Mouse (Mus musculus): ENCODE results near the gene Tmem254c. TPM values are rescaled to one million over a fixed set of nuclear protein-coding genes. Genes with fewer than 3 reads are reported as not detected.
"Not testable (repeated sequence)": the region's sequence is repeated elsewhere in the genome, so short reads cannot be mapped to it uniquely, and the experiment has no call there.

Tmem254c gene
- 0.03 and 0.07 TPM in 2 replicates for polyA plus RNA-seq (2012)

DNA sequence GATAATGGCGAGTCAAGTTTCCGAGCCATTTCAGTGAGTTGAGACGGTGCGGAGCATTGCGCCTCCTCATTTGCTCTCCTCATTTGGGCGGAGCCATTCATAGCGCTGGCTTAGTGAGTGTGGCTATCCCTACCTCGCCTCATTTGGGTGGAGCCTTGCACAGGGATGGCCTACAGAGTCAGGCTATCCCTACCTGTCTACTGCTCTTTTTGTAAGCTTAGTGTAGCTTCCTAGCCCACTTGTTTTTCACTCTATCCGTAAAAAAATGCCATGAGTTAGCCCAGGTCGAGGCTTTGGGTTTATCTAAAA is at the start of gene Tmem254c:
Gene Tmem254c (minus strand): TSS at position 31 of the 309 bp plus-strand sequence.
- not testable (repeated sequence) for H3K27me3 ChIP-seq (ENCODE audit: control insufficient read depth); H3K4me1 ChIP-seq (ENCODE audit: control insufficient read depth); H3K36me3 ChIP-seq (ENCODE audit: control insufficient read depth); H3K4me3 ChIP-seq (replicated peaks); H3K9me3 ChIP-seq (ENCODE audit: control insufficient read depth, low read length)

DNA sequence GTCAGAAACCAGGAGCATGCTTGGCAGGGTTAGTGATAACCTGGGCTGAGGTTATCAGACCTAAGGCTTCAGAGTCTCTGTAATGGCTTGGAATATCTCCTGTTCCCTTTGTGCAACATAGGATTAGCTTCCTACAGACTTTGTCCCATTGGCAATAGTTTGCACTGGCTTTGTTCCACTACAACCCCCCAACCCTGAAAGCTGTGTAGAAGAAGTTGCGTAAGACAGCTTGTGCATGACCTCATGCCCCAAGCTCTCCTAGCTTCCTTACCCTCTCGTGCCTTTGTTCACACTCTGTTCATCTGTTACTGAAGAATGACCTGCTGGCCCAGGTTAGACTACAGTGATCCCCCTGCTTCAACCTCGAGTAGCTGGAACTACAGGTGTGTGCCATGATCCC is 30.5 kb upstream of the Tmem254c start:
- H3K4me3 ChIP-seq (replicated peaks); H3K27me3 ChIP-seq (ENCODE audit: control insufficient read depth); H3K9me3 ChIP-seq (ENCODE audit: control insufficient read depth, low read length); H3K4me1 ChIP-seq (ENCODE audit: control insufficient read depth); H3K36me3 ChIP-seq (ENCODE audit: control insufficient read depth): not testable (repeated sequence)

DNA sequence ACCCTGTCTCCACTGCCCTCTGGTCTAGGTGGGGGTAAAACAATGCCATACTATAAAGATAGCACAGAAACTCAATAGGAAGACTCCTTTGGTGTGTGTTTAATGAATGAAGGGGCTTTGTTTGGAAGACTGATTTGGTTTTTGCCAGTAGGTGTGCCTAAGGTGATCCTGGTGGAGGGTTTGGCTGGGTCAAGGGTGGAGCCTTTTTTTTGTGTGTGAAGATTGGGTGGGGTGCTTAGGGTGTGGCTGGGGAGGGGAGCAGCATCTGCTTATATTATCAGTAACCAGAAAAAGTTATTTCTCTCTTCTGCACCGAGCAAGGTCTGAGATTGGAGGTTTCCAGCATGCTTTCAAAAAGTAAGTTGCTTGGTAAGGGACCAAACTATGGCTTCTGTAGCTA is 14.8 kb upstream of the Tmem254c start, which contains the start of gene Cphx3:
Gene Cphx3 (plus strand): TSS at position 301 of the 400 bp plus-strand sequence.
- not testable (repeated sequence) for H3K27me3 ChIP-seq (ENCODE audit: control insufficient read depth); H3K4me3 ChIP-seq (replicated peaks); H3K9me3 ChIP-seq (ENCODE audit: control insufficient read depth, low read length); H3K36me3 ChIP-seq (ENCODE audit: control insufficient read depth); H3K4me1 ChIP-seq (ENCODE audit: control insufficient read depth)

- H3K4me1 ChIP-seq (ENCODE audit: control insufficient read depth); H3K36me3 ChIP-seq (ENCODE audit: control insufficient read depth); H3K27me3 ChIP-seq (ENCODE audit: control insufficient read depth); H3K9me3 ChIP-seq (ENCODE audit: control insufficient read depth, low read length); H3K4me3 ChIP-seq (replicated peaks): not testable (repeated sequence)
Observed at GRCm38 (mm10) chr14:26081216-26081615, 14.1 kb upstream of the Tmem254c start, which contains the start of gene Cphx2. Cphx2 (plus strand) TSS chr14:26081516.

- not testable (repeated sequence) for H3K4me3 ChIP-seq (replicated peaks); H3K9me3 ChIP-seq (ENCODE audit: control insufficient read depth, low read length); H3K4me1 ChIP-seq (ENCODE audit: control insufficient read depth); H3K36me3 ChIP-seq (ENCODE audit: control insufficient read depth); H3K27me3 ChIP-seq (ENCODE audit: control insufficient read depth)
Observed at GRCm38 (mm10) chr14:26076620-26077390, 9.7 kb upstream of the Tmem254c start.

GRCm38 (mm10) chr14:26066574-26067324 is 406 bp downstream of the Tmem254c start:
- not testable (repeated sequence) for H3K4me3 ChIP-seq (replicated peaks); H3K4me1 ChIP-seq (ENCODE audit: control insufficient read depth); H3K9me3 ChIP-seq (ENCODE audit: control insufficient read depth, low read length); H3K36me3 ChIP-seq (ENCODE audit: control insufficient read depth); H3K27me3 ChIP-seq (ENCODE audit: control insufficient read depth)

DNA sequence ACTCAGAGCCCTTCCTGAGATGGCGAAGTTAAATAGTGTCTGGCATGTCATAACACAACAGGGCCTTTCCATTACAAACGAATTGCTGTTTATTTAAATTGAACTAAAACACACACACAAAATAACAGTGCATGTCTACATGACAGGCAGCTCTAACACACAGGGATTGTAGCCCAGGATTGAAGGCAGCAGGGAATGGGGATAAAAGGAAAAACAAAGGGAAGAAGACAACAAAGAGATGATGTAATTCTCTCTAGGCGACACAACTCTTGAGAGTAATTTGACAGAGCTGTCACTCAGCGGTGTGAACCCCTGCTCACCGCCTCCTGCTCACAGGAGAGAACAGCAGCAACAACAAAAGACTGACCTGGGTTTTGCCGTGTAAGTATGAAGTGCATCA is 7.8 kb downstream of the Tmem254c start:
- H3K4me1 ChIP-seq (ENCODE audit: control insufficient read depth); H3K9me3 ChIP-seq (ENCODE audit: control insufficient read depth, low read length); H3K27me3 ChIP-seq (ENCODE audit: control insufficient read depth); H3K36me3 ChIP-seq (ENCODE audit: control insufficient read depth); H3K4me3 ChIP-seq (replicated peaks): not testable (repeated sequence)

DNA sequence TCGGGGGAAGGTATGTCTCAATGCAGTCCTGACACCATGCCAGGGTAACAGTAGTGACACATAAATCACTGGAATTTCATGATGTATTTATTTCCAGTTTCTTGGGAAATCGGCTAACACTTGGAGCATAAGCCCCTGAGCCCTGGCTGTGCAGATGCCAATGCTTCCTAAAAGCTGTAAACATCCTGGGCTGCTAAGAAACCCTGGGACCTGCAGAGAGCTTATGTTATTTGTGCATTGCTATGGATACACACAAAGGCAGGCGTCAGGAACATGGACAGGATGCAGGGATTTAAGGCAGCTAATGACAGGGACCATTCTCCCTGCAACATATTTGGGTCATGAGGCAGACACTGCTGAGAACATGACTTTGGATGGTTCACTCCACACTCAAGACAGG is 9.0 kb downstream of the Tmem254c start:
- not testable (repeated sequence) for H3K9me3 ChIP-seq (ENCODE audit: control insufficient read depth, low read length); H3K4me3 ChIP-seq (replicated peaks); H3K27me3 ChIP-seq (ENCODE audit: control insufficient read depth); H3K4me1 ChIP-seq (ENCODE audit: control insufficient read depth); H3K36me3 ChIP-seq (ENCODE audit: control insufficient read depth)

- not testable (repeated sequence) for H3K4me1 ChIP-seq (ENCODE audit: control insufficient read depth); H3K9me3 ChIP-seq (ENCODE audit: control insufficient read depth, low read length); H3K36me3 ChIP-seq (ENCODE audit: control insufficient read depth); H3K27me3 ChIP-seq (ENCODE audit: control insufficient read depth); H3K4me3 ChIP-seq (replicated peaks)
Observed at GRCm38 (mm10) chr14:26048767-26049166, 18.4 kb downstream of the Tmem254c start.

- not testable (repeated sequence) for H3K4me3 ChIP-seq (replicated peaks); H3K4me1 ChIP-seq (ENCODE audit: control insufficient read depth); H3K9me3 ChIP-seq (ENCODE audit: control insufficient read depth, low read length); H3K36me3 ChIP-seq (ENCODE audit: control insufficient read depth); H3K27me3 ChIP-seq (ENCODE audit: control insufficient read depth)
Observed at GRCm38 (mm10) chr14:26047026-26047425, 20.1 kb downstream of the Tmem254c start.

- not testable (repeated sequence) for H3K9me3 ChIP-seq (ENCODE audit: control insufficient read depth, low read length); H3K36me3 ChIP-seq (ENCODE audit: control insufficient read depth); H3K4me1 ChIP-seq (ENCODE audit: control insufficient read depth); H3K27me3 ChIP-seq (ENCODE audit: control insufficient read depth); H3K4me3 ChIP-seq (replicated peaks)
Observed at GRCm38 (mm10) chr14:26045007-26045406, 22.1 kb downstream of the Tmem254c start.

DNA sequence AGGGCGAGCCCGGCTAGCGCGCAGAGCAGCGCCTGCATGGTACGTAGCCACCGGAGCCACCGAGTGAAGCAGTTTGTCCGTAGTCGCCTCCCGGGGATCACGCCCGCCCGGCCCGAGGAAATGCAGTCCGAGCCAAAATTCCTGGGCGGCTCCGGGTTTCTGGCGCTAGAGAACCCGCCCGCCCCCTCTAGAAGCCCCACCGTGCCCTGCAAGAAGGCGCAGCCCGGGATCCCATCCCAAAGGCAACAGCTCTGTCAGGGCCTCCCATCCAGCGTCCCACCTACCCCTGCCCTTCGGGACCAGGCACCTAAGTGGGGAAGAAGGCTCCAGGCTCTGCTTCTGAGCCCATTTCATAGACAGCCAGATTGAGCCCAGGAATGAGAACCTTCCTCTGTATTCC is 24.5 kb downstream of the Tmem254c start, which contains the start of gene Gm9780:
Gene Gm9780 (minus strand): TSS at position 101 of the 400 bp plus-strand sequence.
- H3K9me3 ChIP-seq (ENCODE audit: control insufficient read depth, low read length); H3K27me3 ChIP-seq (ENCODE audit: control insufficient read depth); H3K4me3 ChIP-seq (replicated peaks); H3K4me1 ChIP-seq (ENCODE audit: control insufficient read depth); H3K36me3 ChIP-seq (ENCODE audit: control insufficient read depth): not testable (repeated sequence)

GRCm38 (mm10) chr14:26035439-26035838 is 31.7 kb downstream of the Tmem254c start:
- not testable (repeated sequence) for H3K4me1 ChIP-seq (ENCODE audit: control insufficient read depth); H3K4me3 ChIP-seq (replicated peaks); H3K9me3 ChIP-seq (ENCODE audit: control insufficient read depth, low read length); H3K27me3 ChIP-seq (ENCODE audit: control insufficient read depth); H3K36me3 ChIP-seq (ENCODE audit: control insufficient read depth)

DNA sequence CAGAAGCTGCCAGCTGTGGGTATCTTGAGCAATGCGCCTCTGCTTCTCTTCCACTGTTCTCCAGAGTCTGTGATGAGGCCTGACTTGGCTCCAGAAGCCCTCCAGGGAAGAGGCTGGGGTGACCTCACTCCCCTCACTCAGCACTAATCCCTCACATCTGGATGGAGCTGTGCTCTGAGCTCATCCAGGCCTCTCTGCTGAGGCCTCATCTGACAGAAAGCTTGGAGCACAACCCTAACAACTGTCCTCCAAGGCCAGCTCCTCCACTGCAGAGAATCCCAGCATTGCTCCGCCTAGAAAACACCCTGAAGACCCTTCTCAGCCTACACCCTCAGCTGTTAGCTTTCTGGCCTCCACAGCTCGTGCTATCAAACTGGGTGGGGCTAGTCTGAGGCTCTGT is 32.8 kb downstream of the Tmem254c start:
- not testable (repeated sequence) for H3K4me1 ChIP-seq (ENCODE audit: control insufficient read depth); H3K27me3 ChIP-seq (ENCODE audit: control insufficient read depth); H3K36me3 ChIP-seq (ENCODE audit: control insufficient read depth); H3K4me3 ChIP-seq (replicated peaks); H3K9me3 ChIP-seq (ENCODE audit: control insufficient read depth, low read length)

GRCm38 (mm10) chr14:26025653-26026052 is 41.5 kb downstream of the Tmem254c start:
- not testable (repeated sequence) for H3K27me3 ChIP-seq (ENCODE audit: control insufficient read depth); H3K4me3 ChIP-seq (replicated peaks); H3K4me1 ChIP-seq (ENCODE audit: control insufficient read depth); H3K9me3 ChIP-seq (ENCODE audit: control insufficient read depth, low read length); H3K36me3 ChIP-seq (ENCODE audit: control insufficient read depth)

Data from erythroblast, embryonic 14.5 days (primary cell).